ENCODE assay signal across 8 mouse cellular contexts in the genomic region with DNA sequence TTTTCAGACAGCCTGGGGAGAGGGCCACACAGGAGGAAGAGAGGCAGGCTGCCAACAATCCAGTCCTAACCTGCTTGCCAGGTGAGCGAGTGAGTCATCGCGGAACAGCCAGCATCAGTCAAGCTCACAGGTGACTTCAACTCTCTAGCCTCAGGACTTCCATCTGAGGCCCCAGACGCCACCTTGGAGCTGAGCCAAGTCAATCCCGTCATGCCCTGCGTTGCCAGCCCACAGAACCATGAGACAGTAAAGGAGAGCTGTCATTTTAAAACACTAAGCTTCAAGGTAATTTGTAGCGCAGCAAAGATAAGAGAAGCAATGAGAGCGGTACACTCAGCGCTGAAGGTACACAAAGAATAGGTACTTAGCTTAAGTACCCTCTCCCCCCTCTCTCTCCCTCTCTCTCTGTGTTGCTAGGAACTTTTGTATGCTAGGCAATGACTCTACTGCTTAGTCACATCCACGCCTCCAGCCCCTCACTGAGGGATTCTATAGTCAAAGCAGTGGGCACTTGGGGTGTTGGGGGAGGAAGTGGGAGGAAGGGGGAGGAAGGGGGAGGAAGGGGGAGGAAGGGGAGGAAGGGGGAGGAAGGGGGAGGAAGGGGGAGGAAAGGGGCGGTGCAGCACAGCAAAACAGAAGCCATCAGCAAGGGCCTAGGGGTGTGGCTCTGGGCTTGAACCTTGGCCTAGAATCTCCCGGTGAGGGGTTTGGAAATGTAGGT. TPM values are rescaled to one million over a fixed set of nuclear protein-coding genes. Genes with fewer than 3 reads are reported as not detected.
DNase-seq lines count a peak whose midpoint lies in the region; ATAC-seq lines count a peak whose summit lies in the region.

No protein-coding gene starts in this region.

- H3K27me3 ChIP-seq in heart, embryonic 12.5 days (replicated peaks): no peaks in the 10 kb centered on the region

- no peak for DNase-seq in heart, adult 11 months
- DNase-seq in ES-CJ7 (ENCODE audit: low read depth, low spot score): peak; percentile 29
- DNase-seq in cerebellum, adult 9-11 months: peak; percentile 57
- DNase-seq in lung, adult 18-20 months: peak; percentile 89 to 94
- DNase-seq in ovary, postnatal 36 days (ENCODE audit: low spot score): peak; percentile 69
- peak; percentile 95 for DNase-seq in urinary bladder, postnatal 14 days (ENCODE audit: low spot score)

- no peak overlapping the region for H3K9ac ChIP-seq in heart, embryonic 12.5 days

- no peaks in the 10 kb centered on the region for H3K9me3 ChIP-seq in heart, embryonic 12.5 days (replicated peaks)

- WGBS in heart, embryonic 12.5 days: 60% methylated on average over 12 of the region's 12 CpGs

- ATAC-seq in heart, embryonic 12.5 days (ENCODE audit: insufficient number of reproducible peaks, low FRiP score): peak; percentile 39; the same call in 1 of the 2 replicates
- peak; percentile 78 for ATAC-seq in inflammation-experienced regulatory T-cells, adult 6 months

- H3K4me1 ChIP-seq in heart, embryonic 12.5 days (replicated peaks): peaks cover 9% of the 10 kb centered on the region

- H3K4me3 ChIP-seq in heart, embryonic 12.5 days: no peak overlapping the region

- H3K4me2 ChIP-seq in heart, embryonic 12.5 days: no peak overlapping the region

- H3K36me3 ChIP-seq in heart, embryonic 12.5 days: no peaks in the 10 kb centered on the region

- no peak overlapping the region for H3K27ac ChIP-seq in heart, embryonic 12.5 days (ENCODE audit: poor library complexity, severe bottlenecking)

RNA-seq across cellular contexts. Expression of a gene that starts 22.5 kb away (rescaled TPM):
- polyA plus RNA-seq in heart, embryonic 12.5 days (2016; fragmentation: Nextera tagmentation; extraction: Ambion mirVana): 25.6 and 29.3 TPM in 2 replicates
- 10 to 100 TPM; 16.1 to 21.7 (median 16.4) TPM for polyA plus RNA-seq in inflammation-experienced regulatory T-cells, adult 6 months (2017; shearing (Covaris generic))

RNA-seq across cellular contexts. Expression of a gene that starts 34.3 kb away (rescaled TPM):
- polyA plus RNA-seq in heart, embryonic 12.5 days (2016; fragmentation: Nextera tagmentation; extraction: Ambion mirVana): 1.2 and 1.7 TPM in 2 replicates
- polyA plus RNA-seq in inflammation-experienced regulatory T-cells, adult 6 months (2017; shearing (Covaris generic)): under 1 TPM in 2 of 3 experiments, not detected in 1; 0.12 to 0.20 TPM

RNA-seq across cellular contexts. Expression of a gene that starts 38.5 kb away (rescaled TPM):
- polyA plus RNA-seq in heart, embryonic 12.5 days (2016; fragmentation: Nextera tagmentation; extraction: Ambion mirVana): 144 and 154 TPM in 2 replicates
- 10 to 100 TPM; 43.3 to 83.4 (median 64.7) TPM for polyA plus RNA-seq in inflammation-experienced regulatory T-cells, adult 6 months (2017; shearing (Covaris generic))
